Mouse (Mus musculus): ENCODE measurements around the gene Vsig4. TPM values are rescaled to one million over a fixed set of nuclear protein-coding genes. Genes with fewer than 3 reads are reported as not detected.

Vsig4 gene
- polyA plus RNA-seq, 1 experiment from 2014 or later = not detected

MicroRNA genes within 50 kb of the gene (microRNA counts, 519-probe panel; counts per million panel counts)
- microRNA mmu-miR-223 = 3,373 counts per million, percentile 30 among the panel's probes with 10 or more counts

Small RNA genes lying within 50 kb of the gene (microRNA-seq; reads per million reads assigned to microRNA genes)
- gene Mir223 = 195 reads per million, percentile 58 among the genes with 10 or more reads in this experiment

Other genes starting within 250 kb of the Vsig4 start
- gene Msn, start 197.4 kb downstream of the Vsig4 start, polyA plus RNA-seq (2016; fragmentation: Nextera tagmentation; extraction: Ambion mirVana) = 81.5 and 89.4 TPM in 2 replicates
- 9.6 and 9.9 TPM in 2 replicates for gene Heph, start 161.9 kb upstream of the Vsig4 start, polyA plus RNA-seq (2016; fragmentation: Nextera tagmentation; extraction: Ambion mirVana)
- gene Hsf3, start 162.9 kb upstream of the Vsig4 start, polyA plus RNA-seq (2016; fragmentation: Nextera tagmentation; extraction: Ambion mirVana) = 0.10 and 0.13 TPM in 2 replicates

All from forebrain, embryonic 12.5 days (tissue).